Mouse (Mus musculus) lung, adult 2 months (tissue): ENCODE results near the gene Lysmd1. TPM values are rescaled to one million over a fixed set of nuclear protein-coding genes. Genes with fewer than 3 reads are reported as not detected.

Source experiments
- DNase-seq: peaks from one replicate; pipeline ENCODE4 v3.0.0; 2022
- H3K4me1 ChIP-seq: fragments of 200-500 bp; 2 replicates; pipeline ENCODE4 v1.6.1; 2011; ENCODE audit warnings: low read length; ENCODE audit not compliant: control insufficient read depth, insufficient read depth
- H3K4me3 ChIP-seq: fragments of 200-500 bp; replicated peaks from 2 replicates; pipeline ENCODE3; 2011; ENCODE audit warnings: low read depth, mild to moderate bottlenecking, control low read depth, low read length; ENCODE audit errors: extremely low read depth
- CTCF ChIP-seq: fragments of 200-500 bp; IDR thresholded peaks from 2 replicates; pipeline ENCODE4 v1.5.1; 2011; ENCODE audit warnings: mild to moderate bottlenecking, low read length, control low read depth; ENCODE audit not compliant: insufficient read depth
- POLR2A ChIP-seq: fragments of 200-500 bp; IDR thresholded peaks from 2 replicates; pipeline ENCODE4 v1.6.1; 2011; ENCODE audit warnings: low read depth, mild to moderate bottlenecking, control low read depth, low read length, borderline replicate concordance; ENCODE audit errors: extremely low read depth
- WGBS: fragments of 180-500 bp; shearing (Covaris S2); methylation state at CpG from one replicate; pipeline ENCODE4 v1.1.7; 2018; 5-methylcytosine and 5-hydroxymethylcytosine counted together
- polyA plus RNA-seq: library from polyadenylated mRNA; depleted of rRNA; stranded (reverse); fragments of >200 nt; gene quantifications from 2 replicates; pipeline ENCODE4 v1.2.3, GENCODE M21; 2012

Gene Lysmd1
- polyA plus RNA-seq, 1 experiment: 7.8 TPM

DNA sequence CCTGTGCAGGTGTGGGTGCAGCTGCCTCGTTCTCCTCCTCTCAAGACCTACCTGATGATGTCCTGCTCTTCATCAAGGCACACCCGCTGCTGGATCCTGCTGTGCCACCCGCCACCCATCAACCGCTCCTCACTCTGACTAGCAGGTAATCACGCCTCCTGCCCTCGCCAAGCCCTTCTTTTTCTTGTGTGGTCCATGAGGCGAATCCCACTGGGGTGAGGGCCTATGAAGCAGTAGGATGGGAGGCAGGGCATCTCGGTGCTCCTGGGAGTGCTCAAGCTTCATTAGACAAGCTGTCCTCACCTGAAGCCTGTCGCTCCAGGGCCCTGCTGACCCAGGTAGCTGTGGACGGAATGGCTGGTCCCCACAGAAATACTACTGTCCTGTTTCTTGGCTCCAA is 36.1 kb downstream of the Lysmd1 start:
- no peak for DNase-seq
- WGBS: 97% methylated on average over 10 of the region's 10 CpGs
- Histone ChIP-seq H3K4me3 (no peak overlapping the region), H3K4me1 (no peaks in the 10 kb centered on the region)
- no peak for TF ChIP-seq POLR2A
- no peak for TF ChIP-seq CTCF

DNA sequence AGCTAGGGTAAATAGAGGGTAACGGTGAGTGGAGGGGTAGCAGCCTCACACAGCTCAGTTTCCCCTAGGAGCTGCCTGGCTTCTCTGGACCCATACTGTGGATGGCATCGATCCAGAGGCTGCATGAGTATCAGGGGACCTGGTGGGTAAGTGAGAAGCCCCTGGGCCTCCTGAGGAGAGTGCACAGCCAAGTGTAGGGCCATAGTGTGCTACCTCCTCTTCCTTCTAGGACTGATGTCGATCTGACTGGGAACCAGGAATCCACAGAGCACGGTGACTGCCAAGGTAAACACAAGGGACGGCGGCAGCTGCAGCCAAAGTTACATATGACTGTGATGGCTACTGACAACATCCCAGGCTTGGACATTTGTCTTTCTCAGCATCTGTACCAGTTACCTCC is 37.2 kb downstream of the Lysmd1 start:
- TF ChIP-seq POLR2A: no peak
- Histone ChIP-seq H3K4me3 (no peak overlapping the region), H3K4me1 (no peaks in the 10 kb centered on the region)
- no peak for DNase-seq
- 70% methylated on average over 6 of the region's 6 CpGs for WGBS

DNA sequence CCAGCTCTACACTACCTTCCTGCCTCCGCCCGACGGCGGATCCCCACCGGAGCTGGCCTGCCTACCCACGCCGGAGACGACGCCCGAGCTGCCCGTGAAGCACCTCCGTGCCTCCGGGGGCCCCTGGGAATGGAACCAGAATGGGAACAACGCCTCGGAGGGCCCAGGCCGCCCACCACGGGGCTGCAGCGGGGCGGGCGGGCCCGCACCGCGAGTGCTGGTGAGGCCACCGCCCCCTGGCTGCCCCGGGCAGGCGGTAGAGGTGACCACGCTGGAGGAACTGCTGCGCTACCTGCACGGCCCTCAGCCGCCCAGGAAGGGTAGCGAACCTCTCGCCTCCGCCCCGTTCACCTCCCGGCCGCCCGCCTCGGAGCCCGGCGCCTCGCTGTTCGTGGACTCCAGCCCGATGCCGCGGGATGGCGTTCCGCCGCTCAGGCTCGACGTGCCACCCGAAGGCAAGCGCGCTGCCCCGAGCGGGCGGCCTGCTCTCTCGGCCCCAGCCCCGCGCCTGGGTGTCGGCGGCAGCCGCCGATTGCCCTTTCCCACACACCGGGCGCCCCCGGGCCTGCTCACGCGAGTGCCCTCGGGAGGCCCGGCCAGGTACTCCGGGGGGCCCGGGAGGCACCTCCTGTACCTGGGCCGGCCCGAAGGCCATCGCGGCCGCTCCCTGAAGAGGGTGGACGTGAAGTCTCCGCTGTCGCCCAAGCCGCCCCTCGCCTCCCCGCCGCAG is 38.8 kb downstream of the Lysmd1 start:
- no peaks in the 10 kb centered on the region for H3K4me1 ChIP-seq
- TF ChIP-seq POLR2A (no peak), CTCF (no peak)
- no peak for DNase-seq
- H3K4me3 ChIP-seq: no peak overlapping the region
- WGBS: 52% methylated on average over 81 of the region's 84 CpGs

DNA sequence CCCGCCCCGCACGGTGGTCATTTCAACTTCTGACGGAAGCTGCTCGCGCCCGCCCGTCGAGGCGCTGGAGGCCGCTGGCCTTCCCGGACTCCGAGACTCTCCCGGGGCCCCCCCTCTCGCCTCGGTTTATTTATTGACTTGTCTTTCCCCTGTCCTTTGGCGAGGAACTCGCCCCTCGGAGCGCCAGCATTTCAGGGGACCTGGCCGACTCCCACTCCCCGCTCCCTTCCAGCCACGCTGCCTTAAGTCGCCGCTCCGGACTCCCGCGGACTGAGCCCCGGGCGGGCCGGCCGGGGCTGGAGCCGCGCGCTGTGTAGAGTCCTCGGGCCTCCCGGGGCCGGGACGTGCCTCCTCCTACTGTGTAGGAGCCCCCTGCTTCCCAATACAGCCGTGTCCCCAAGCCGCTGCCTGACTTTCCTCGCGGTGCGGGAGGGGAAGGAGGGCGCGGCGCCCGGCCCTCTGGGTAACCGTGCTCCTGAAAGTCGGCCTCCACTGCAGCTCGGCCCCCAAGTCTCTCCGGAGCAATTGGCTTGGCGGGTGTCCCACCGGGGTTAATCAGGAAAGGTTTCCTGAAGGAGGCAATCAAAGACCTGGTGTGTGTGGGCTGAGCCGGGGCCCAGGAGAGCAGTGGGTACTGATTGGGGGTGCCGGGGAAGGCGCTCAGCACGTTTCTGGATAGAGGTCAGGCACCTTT is 39.5 kb downstream of the Lysmd1 start:
- no peak for TF ChIP-seq POLR2A
- TF ChIP-seq CTCF: no peak
- peak; percentile 32 for DNase-seq
- no peak overlapping the region for H3K4me3 ChIP-seq
- no peaks in the 10 kb centered on the region for H3K4me1 ChIP-seq
- WGBS: 25% methylated on average over 58 of the region's 58 CpGs

DNA sequence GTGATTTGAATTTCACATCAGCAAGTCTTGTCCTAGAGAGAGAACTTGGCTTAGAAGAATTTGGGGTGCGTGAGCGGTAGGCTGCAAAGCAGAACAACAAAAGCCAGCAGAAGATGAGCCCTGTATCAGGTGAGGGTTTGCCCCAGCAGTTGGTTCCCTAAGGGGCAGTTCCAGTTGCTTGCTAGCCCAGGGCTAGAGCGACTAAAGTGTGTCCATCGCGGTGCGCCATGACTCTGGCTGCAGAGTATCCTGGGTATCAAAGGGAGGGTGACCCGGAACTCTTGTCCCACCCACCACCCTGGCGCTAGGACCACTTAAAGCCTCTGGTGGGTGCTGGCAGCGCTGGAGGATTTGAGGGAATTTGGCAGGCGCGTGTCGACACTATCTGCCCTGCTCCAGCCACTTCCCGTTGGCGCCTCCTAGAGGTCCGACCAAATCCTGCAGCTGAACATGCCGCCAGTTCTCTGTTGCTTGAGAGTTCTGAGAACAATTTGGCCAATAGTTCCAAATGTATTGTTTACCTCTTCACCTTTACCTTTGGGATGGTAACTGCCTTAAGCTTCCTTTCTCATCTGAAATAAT is 40.2 kb downstream of the Lysmd1 start:
- Histone ChIP-seq H3K4me1 (no peaks in the 10 kb centered on the region), H3K4me3 (no peak overlapping the region)
- 15% methylated on average over 16 of the region's 16 CpGs for WGBS
- peak; percentile 90 for DNase-seq
- TF ChIP-seq POLR2A (no peak), CTCF (peak; percentile 91)

DNA sequence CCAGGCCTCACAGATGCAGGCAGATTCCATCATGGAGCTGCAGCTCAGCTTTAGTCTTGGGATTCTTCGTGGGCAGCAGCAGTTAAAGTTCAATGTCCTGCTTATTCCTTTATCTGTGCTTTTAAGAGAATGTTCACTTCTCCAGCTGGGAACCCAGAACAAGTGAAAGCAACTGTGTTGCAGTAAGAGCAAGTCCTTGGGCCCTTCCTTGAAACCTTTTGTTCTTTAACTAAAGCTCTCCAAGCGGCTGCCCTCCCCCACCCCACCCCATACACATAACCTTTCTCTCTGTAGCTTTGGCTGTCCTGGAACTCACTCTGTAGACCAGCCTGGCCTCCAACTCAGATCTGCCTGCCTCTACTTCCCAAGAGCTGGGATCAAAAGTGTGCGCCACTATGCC is 42.6 kb downstream of the Lysmd1 start:
- no peak for TF ChIP-seq POLR2A
- no peak for TF ChIP-seq CTCF
- WGBS: 78% methylated on average over 3 of the region's 3 CpGs
- no peak for DNase-seq
- Histone ChIP-seq H3K4me1 (no peaks in the 10 kb centered on the region), H3K4me3 (no peak overlapping the region)

DNA sequence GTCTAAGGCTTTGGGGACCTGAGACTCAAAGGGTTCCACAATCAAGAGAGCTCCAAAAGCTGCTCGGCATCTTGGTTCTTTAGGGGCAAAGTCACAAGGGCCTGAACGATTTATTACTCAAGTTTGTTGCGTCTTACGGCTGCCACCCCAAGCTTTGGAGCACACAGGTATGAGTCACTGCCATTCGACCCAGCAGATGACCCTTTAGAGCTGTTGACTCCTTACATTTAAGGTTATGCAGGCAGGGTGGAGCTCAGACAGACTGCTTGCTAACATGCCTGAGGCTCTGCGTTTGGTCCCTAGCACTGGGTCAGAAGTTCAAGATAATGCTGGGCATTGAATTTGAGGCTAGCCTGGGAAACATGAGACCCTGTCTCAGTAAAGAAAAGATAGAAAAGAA is 43.7 kb downstream of the Lysmd1 start:
- Histone ChIP-seq H3K4me3 (no peak overlapping the region), H3K4me1 (no peaks in the 10 kb centered on the region)
- 51% methylated on average over 6 of the region's 6 CpGs for WGBS
- no peak for DNase-seq
- no peak for TF ChIP-seq CTCF
- no peak for TF ChIP-seq POLR2A

DNA sequence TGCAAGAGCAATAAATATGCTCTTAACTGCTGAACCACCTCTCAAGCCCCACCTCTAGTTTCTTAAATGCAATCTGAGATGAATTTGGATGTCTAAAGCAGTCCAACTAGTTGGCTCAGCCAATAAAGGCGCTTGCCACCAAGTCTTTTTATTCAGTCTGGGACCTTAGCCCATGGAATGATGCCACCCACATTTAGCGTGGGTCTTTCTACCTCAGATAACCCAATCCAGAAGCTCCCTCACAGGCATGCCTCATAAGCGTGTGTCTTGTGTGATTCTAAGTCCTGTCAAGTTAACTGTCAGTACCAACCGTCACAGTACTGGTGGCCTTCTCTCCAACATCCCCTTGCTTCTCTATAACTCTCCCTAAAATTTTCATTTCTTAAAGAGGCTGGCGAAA is 45.1 kb downstream of the Lysmd1 start:
- WGBS: 86% methylated on average over 5 of the region's 5 CpGs
- H3K4me3 ChIP-seq: no peak overlapping the region
- no peaks in the 10 kb centered on the region for H3K4me1 ChIP-seq
- no peak for DNase-seq
- TF ChIP-seq POLR2A (no peak), CTCF (no peak)

DNA sequence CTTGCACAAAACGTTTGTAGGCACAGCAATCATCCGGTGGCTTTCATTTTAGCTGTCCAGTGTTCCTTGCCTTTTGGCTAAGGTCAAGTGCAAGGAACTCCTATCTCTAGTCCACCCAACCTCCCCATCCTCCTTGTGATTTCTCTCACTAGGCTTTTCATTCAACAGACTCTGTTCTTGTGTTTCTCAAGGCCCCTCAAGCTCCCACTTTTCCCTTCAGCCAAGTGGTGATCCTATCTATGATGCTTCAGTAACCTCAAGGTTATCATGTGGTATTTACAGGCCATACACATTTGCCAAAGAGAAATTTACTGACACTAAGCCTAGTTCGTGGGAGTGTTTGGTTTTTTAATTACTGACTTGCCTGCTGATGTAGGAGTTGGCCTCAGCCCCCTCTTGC is 46.0 kb downstream of the Lysmd1 start:
- H3K4me1 ChIP-seq: no peaks in the 10 kb centered on the region
- TF ChIP-seq POLR2A (no peak), CTCF (no peak)
- WGBS: 54% methylated on average over 3 of the region's 3 CpGs
- no peak overlapping the region for H3K4me3 ChIP-seq
- DNase-seq: no peak

DNA sequence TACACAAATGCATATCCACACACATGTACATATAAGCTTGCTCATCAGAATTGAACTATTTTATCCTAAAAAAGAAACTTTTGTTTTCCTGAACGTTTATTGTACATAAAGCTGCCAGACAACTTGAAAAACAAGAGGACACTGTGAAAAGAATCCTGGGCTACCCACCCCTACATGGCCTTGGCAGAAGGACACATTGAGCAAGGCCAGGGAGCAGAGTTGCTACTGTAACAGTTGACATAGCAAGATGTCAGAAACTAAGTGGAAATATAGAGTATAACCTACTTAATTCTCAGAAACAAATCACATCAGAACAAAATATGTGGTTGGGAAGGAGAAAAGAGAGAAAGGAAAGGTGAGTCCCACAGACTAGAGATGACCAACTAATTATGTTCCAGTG is 48.0 kb downstream of the Lysmd1 start:
- Histone ChIP-seq H3K4me1 (no peaks in the 10 kb centered on the region; the same call in 1 of the 2 replicates), H3K4me3 (no peak overlapping the region)
- 68% methylated on average over 1 of the region's 1 CpGs for WGBS
- DNase-seq: no peak
- TF ChIP-seq POLR2A: no peak
- no peak for TF ChIP-seq CTCF
